Mouse (Mus musculus): ENCODE data around the gene Fezf2. TPM values are rescaled to one million over a fixed set of nuclear protein-coding genes. Genes with fewer than 3 reads are reported as not detected.

Gene Fezf2
- not detected for polyA plus RNA-seq (2014; fragmentation: Illumina TruSeq; extraction: RNeasy Lipid Tissue Mini Kit (QIAGEN cat#74804); ENCODE audit: insufficient read depth, low read depth, low replicate concordance)

DNA sequence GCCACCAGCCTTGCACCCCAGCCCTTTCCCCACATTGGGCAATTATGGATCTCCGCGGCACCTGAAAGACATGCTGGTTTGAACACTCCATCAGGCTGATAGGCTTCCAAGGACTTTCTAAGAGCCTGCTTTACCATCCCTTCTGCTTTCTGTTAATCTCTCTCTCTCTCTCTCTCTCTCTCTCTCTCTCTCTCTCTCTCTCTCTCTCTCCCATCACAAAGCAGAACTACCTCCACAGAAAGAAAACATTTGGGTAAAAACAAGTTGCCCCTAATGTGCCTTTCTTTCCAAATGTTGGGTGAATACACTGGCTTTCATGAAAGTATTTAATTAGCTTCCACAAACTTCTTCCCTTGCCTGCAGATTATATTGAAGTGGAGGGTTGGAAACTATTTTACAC lies at the start of gene Fezf2:
TSS of gene Fezf2 (minus strand) at position 101 of the 400 bp plus-strand sequence.

Other genes with a start within 250 kb of the Fezf2 start
- gene Gm49355, start 64.2 kb downstream of the Fezf2 start, polyA plus RNA-seq (2014; fragmentation: Illumina TruSeq; extraction: RNeasy Lipid Tissue Mini Kit (QIAGEN cat#74804); ENCODE audit: insufficient read depth, low read depth, low replicate concordance) = 0.10 TPM
- gene 3830406C13Rik, start 64.0 kb downstream of the Fezf2 start, polyA plus RNA-seq (2014; fragmentation: Illumina TruSeq; extraction: RNeasy Lipid Tissue Mini Kit (QIAGEN cat#74804); ENCODE audit: insufficient read depth, low read depth, low replicate concordance) = 24.6 TPM